Mouse (Mus musculus) layer of hippocampus, postnatal 10 days (tissue): ENCODE measurements at regions not wholly inside any gene's neighbourhood (a gene's known extent, or its start where the extent isn't known, plus 50 kb on each side); places are given as distances from the start of the nearest gene placed in this dataset.

Experiments
- DNase-seq, 2 experiments: peaks; one replicate each; pipeline ENCODE4 v3.0.0; 2021; ENCODE audit warnings: low spot score in 2 of 2

DNA sequence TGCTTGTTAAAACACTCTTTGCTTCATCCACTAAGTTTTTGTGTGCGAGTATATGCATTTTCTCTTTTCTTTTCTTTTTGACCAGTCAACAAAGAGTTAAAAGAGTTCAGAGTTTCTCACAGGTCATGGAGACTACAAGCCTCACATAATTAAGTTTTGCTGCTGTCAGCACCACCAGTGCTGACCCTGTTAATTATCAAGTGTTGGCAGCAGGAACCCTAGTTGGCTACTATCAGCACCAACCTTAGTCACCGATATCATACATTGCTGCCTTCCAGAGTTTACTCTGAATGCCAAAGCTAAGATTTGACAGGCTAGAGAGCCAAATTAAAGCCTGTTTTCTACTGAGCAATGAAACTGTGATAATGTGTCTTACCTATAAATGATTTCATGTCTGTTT lies 491.8 kb upstream of the Cntnap2 start:
- DNase-seq: no peak

- DNase-seq: no peak
Measured at GRCm38 (mm10) chr6:44568937-44569336, 490.2 kb upstream of the Cntnap2 start.

GRCm38 (mm10) chr6:44590141-44590540 lies 469.0 kb upstream of the Cntnap2 start:
- DNase-seq: peak in 1 of 2 experiments; percentile 6
